Mouse (Mus musculus) midbrain, embryonic 13.5 days (tissue): Measurements from ENCODE around the gene Fes. TPM values are rescaled to one million over a fixed set of nuclear protein-coding genes. Genes with fewer than 3 reads are reported as not detected.

Experiments
- ATAC-seq: fragments of 200-750 bp; cut with Nextera tagmentation; 2 replicates; pipeline ENCODE4 v1.8.0; 2017; ENCODE audit warnings: mild to moderate bottlenecking, moderate TSS enrichment, moderate library complexity
- H3K27ac ChIP-seq: fragments of 300-500 bp; sonication (generic); 2 replicates; pipeline ENCODE4 v1.5.1; 2015; ENCODE audit warnings: inconsistent platforms, mild to moderate bottlenecking, moderate library complexity
- H3K27me3 ChIP-seq: fragments of 300-500 bp; sonication (generic); 2 replicates; pipeline ENCODE4 v1.6.1; 2015; ENCODE audit warnings: mild to moderate bottlenecking, inconsistent platforms
- H3K36me3 ChIP-seq: fragments of 300-500 bp; sonication (generic); 2 replicates; pipeline ENCODE4 v1.6.1; 2015; ENCODE audit warnings: mild to moderate bottlenecking, inconsistent platforms
- H3K4me1 ChIP-seq: fragments of 300-500 bp; sonication (generic); replicated peaks from 2 replicates; pipeline ENCODE4 v1.6.1; 2015; ENCODE audit warnings: inconsistent platforms
- H3K4me2 ChIP-seq: fragments of 300-500 bp; sonication (generic); replicated peaks from 2 replicates; pipeline ENCODE4 v1.6.1; 2015; ENCODE audit warnings: moderate library complexity, mild to moderate bottlenecking, inconsistent platforms
- H3K4me3 ChIP-seq: fragments of 300-500 bp; sonication (generic); replicated peaks from 2 replicates; pipeline ENCODE4 v1.5.1; 2015; ENCODE audit warnings: mild to moderate bottlenecking, inconsistent platforms
- H3K9ac ChIP-seq: fragments of 300-500 bp; sonication (generic); replicated peaks from 2 replicates; pipeline ENCODE4 v1.6.1; 2015; ENCODE audit warnings: mild to moderate bottlenecking, inconsistent platforms
- H3K9me3 ChIP-seq: fragments of 300-500 bp; sonication (generic); 2 replicates; pipeline ENCODE4 v1.6.1; 2016; ENCODE audit warnings: mild to moderate bottlenecking, inconsistent platforms
- WGBS: fragments of 180-500 bp; shearing (Covaris S2); methylation state at CpG from one replicate; pipeline ENCODE4 v1.1.7; 2015; 5-methylcytosine and 5-hydroxymethylcytosine counted together
- polyA plus RNA-seq: library from polyadenylated mRNA; unstranded; fragments of >200 nt; fragmentation: Nextera tagmentation; extraction: Ambion mirVana; gene quantifications from 2 replicates; pipeline ENCODE4 v1.2.1, GENCODE M21; 2015

Fes gene
- polyA plus RNA-seq, 1 experiment from 2014 or later, result 5.0 TPM

DNA sequence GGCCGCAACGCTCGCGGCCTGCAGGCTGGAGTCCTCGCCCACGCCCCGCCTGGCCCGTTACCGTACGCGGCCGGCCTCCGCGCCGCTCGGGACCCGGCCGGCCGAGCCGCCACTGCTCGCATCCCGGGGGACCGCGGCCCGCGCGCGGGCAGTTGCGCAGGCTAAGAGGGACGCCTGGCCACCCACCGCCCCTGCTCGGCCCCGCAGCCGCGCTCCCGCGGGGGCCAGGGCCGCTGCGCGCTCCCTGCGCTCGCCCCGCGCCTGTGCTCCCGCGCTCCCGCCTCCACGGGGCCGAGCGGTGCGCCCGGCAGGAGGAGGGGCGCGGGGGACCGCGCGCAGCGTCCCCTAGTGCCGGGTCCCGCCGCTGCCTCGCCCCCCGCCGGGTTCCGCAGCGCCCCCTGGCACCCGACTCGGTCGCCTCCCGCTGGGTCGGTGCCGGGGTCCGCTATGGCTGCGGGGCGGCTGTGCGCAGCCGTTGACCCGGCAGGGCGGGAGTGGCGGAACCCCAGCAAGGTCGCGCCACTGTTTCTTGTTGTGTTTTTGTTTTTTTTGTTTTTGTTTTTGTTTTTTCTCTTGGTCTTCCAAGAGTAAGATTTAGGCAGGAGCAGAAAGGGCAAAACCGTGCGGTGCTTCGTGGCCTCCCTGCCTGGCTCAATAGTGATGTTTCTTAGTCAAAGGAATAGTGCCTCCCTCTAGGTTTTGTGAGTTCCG is 16.6 kb downstream of the Fes start, which contains the start of gene Man2a2:
Man2a2 (minus strand) TSS at position 335 of the 711 bp plus-strand sequence.
- Histone ChIP-seq H3K36me3 (peaks cover 25% of the 10 kb centered on the region), H3K27me3 (0 out of 2 replicates have a peak, but pooled peaks cover 9% of the 10 kb centered on the region), H3K9ac (peak within 1 kb of the TSS; percentile 91), H3K9me3 (no peaks in the 10 kb centered on the region), H3K4me2 (peak within 1 kb of the TSS; percentile 61), H3K27ac (peak within 1 kb of the TSS; percentile 83), H3K4me3 (peak within 1 kb of the TSS; percentile 86), H3K4me1 (peaks cover 24% of the 10 kb centered on the region)
- WGBS, result under 1% methylated on average over 61 of the region's 86 CpGs
- peak; percentile 80 for ATAC-seq

GRCm38 (mm10) chr7:80370649-80371040 is 17.1 kb downstream of the Fes start:
- 0% methylated on average over 31 of the region's 31 CpGs for WGBS
- peaks cover 30% of the 10 kb centered on the region for H3K36me3 ChIP-seq
- peak overlapping the region; percentile 91 for H3K9ac ChIP-seq
- H3K27ac ChIP-seq, result peak overlapping the region; percentile 83
- peak; percentile 62 for ATAC-seq
- H3K4me2 ChIP-seq, result peak overlapping the region; percentile 61
- H3K9me3 ChIP-seq, result no peaks in the 10 kb centered on the region
- peak overlapping the region; percentile 86 for H3K4me3 ChIP-seq
- H3K4me1 ChIP-seq, result peaks cover 19% of the 10 kb centered on the region
- H3K27me3 ChIP-seq, result 0 out of 2 replicates have a peak, but pooled peaks cover 9% of the 10 kb centered on the region

DNA sequence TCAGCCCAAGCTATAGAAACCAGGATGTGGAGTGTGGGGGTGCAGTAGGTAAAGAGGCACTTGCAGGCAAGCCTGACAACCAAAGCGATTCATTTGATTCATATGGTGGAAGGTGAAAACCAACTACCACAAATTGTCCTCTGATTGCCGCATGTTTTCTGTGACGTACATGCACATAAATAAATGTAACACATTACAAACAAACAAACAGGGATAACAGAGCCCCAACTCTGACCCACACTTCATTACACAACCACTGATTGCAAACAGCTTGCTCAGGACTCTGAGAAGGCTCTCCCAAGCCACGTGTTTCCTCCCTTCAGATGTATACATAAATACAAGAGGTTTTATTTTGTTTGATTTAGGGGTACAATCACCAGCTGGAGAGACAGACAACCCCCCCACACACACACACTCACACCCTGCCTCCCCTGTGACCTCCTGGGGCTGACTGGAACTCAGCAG is 17.7 kb downstream of the Fes start:
- 0 out of 2 replicates have a peak, but pooled peaks cover 9% of the 10 kb centered on the region for H3K27me3 ChIP-seq
- peak overlapping the region; percentile 61 for H3K4me2 ChIP-seq
- H3K36me3 ChIP-seq, result peaks cover 33% of the 10 kb centered on the region
- no peaks in the 10 kb centered on the region for H3K9me3 ChIP-seq
- H3K27ac ChIP-seq, result peak overlapping the region; percentile 83; the same call in 1 of the 2 replicates
- peak overlapping the region; percentile 86 for H3K4me3 ChIP-seq
- peaks cover 16% of the 10 kb centered on the region for H3K4me1 ChIP-seq
- ATAC-seq, result 0 out of 2 replicates have a peak, but pooled peaks have one; percentile 1
- 62% methylated on average over 4 of the region's 4 CpGs for WGBS
- H3K9ac ChIP-seq, result peak overlapping the region; percentile 91

GRCm38 (mm10) chr7:80369461-80369860 is 18.3 kb downstream of the Fes start:
- Histone ChIP-seq H3K4me1 (peaks cover 16% of the 10 kb centered on the region), H3K4me2 (peak overlapping the region; percentile 61), H3K27ac (no peak overlapping the region), H3K9ac (peak overlapping the region; percentile 91; the same call in 1 of the 2 replicates), H3K4me3 (peak overlapping the region; percentile 86), H3K36me3 (peaks cover 38% of the 10 kb centered on the region), H3K27me3 (0 out of 2 replicates have a peak, but pooled peaks cover 7% of the 10 kb centered on the region), H3K9me3 (no peaks in the 10 kb centered on the region)
- ATAC-seq, result no peak
- WGBS, result 78% methylated on average over 5 of the region's 5 CpGs

- H3K27ac ChIP-seq, result no peak overlapping the region
- 92% methylated on average over 20 of the region's 20 CpGs for WGBS
- 0 out of 2 replicates have a peak overlapping the region, but pooled peaks have one; percentile 86 for H3K4me3 ChIP-seq
- H3K4me2 ChIP-seq, result peak overlapping the region; percentile 61
- H3K4me1 ChIP-seq, result peaks cover 16% of the 10 kb centered on the region
- peak overlapping the region; percentile 33; the same call in 1 of the 2 replicates for H3K9ac ChIP-seq
- H3K9me3 ChIP-seq, result no peaks in the 10 kb centered on the region
- H3K36me3 ChIP-seq, result peaks cover 45% of the 10 kb centered on the region
- H3K27me3 ChIP-seq, result 0 out of 2 replicates have a peak, but pooled peaks cover under 1% of the 10 kb centered on the region
- ATAC-seq, result no peak
Measured at GRCm38 (mm10) chr7:80368635-80369421, 18.9 kb downstream of the Fes start.

DNA sequence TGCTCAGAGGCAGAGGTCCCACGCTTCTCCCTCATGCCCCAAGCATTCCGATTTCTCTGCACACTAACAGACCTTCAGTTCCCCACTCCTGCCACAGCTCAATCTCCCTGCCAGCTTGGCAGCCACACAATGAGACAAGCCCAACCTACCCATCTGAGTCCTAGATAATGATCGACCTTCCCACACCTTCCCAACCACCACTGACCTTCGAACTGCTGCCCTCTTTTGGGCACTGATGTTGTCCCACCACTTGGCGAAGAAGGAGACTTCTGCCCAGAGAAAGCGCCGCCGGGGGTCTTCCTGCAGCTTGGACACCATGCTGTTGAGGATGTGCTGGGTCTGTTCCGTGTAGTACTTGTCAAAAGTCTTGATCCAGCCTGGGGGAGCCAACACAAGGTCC is 19.7 kb downstream of the Fes start:
- no peak for ATAC-seq
- WGBS, result 87% methylated on average over 9 of the region's 9 CpGs

GRCm38 (mm10) chr7:80367232-80367631 is 20.5 kb downstream of the Fes start:
- Histone ChIP-seq H3K27ac (no peak overlapping the region), H3K4me1 (peaks cover 16% of the 10 kb centered on the region), H3K36me3 (peaks cover 61% of the 10 kb centered on the region), H3K27me3 (no peaks in the 10 kb centered on the region), H3K4me3 (no peak overlapping the region), H3K9ac (no peak overlapping the region), H3K4me2 (no peak overlapping the region), H3K9me3 (no peaks in the 10 kb centered on the region)
- no peak for ATAC-seq
- 97% methylated on average over 7 of the region's 7 CpGs for WGBS

More for the DNA sequence above, 19.7 kb downstream of the Fes start:
- Histone ChIP-seq H3K36me3 (peaks cover 53% of the 10 kb centered on the region), H3K27me3 (no peaks in the 10 kb centered on the region), H3K9ac (no peak overlapping the region), H3K4me1 (peaks cover 16% of the 10 kb centered on the region), H3K9me3 (no peaks in the 10 kb centered on the region), H3K4me3 (no peak overlapping the region), H3K4me2 (no peak overlapping the region), H3K27ac (no peak overlapping the region)

GRCm38 (mm10) chr7:80365759-80366158 is 22.0 kb downstream of the Fes start:
- ATAC-seq, result no peak
- Histone ChIP-seq H3K4me2 (no peak overlapping the region), H3K27ac (no peak overlapping the region), H3K4me3 (no peak overlapping the region), H3K9ac (no peak overlapping the region), H3K36me3 (peaks cover 75% of the 10 kb centered on the region), H3K9me3 (no peaks in the 10 kb centered on the region), H3K27me3 (no peaks in the 10 kb centered on the region), H3K4me1 (peaks cover 16% of the 10 kb centered on the region)
- 93% methylated on average over 2 of the region's 2 CpGs for WGBS

DNA sequence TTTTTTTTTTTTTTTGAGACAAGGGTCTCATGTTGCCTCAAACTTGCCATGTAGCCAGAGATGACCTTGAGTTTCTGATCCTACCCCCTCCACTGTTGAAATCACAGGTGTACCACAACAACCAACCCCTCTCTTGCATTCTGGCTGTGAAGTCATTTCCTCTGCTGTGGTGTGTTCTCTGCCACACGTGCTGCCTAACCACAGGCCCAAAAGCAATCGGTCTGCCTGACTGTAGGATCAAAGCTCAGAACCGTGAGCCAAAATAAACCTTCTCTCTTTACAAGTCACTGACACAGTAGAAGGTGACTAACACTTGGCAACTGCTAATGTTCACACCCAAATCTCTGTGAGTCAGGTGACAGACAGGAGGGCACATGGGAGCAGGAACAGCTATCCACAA is 27.3 kb downstream of the Fes start:
- Histone ChIP-seq H3K9ac (no peak overlapping the region), H3K27ac (no peak overlapping the region), H3K4me3 (no peak overlapping the region), H3K27me3 (no peaks in the 10 kb centered on the region), H3K4me1 (peaks cover 11% of the 10 kb centered on the region), H3K9me3 (no peaks in the 10 kb centered on the region), H3K36me3 (peaks cover 97% of the 10 kb centered on the region), H3K4me2 (no peak overlapping the region)
- WGBS, result 84% methylated on average over 3 of the region's 3 CpGs
- no peak for ATAC-seq

DNA sequence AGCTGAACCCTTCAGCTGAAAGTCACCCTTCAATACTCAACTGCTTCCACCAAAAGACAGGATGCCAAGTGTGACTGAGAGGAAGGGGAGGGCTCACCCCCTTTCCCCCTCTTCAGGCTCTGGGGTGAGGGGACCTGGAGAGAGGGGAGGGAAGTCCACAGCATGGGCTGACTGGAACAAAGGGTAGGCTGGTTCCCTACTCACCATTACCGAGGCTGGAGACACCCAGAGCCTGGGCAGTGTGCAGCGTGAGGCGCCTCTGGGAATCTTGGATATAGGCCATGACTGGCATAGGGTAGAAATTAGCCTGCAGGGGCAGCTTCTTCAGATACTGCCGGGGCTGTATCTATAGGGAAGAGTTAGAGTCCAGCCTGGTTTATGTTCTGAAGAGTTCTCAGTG is 29.7 kb downstream of the Fes start:
- H3K9ac ChIP-seq, result no peak overlapping the region
- peaks cover 11% of the 10 kb centered on the region for H3K4me1 ChIP-seq
- H3K27ac ChIP-seq, result peak overlapping the region; percentile 11; the same call in 1 of the 2 replicates
- H3K9me3 ChIP-seq, result no peaks in the 10 kb centered on the region
- H3K4me2 ChIP-seq, result no peak overlapping the region
- no peak overlapping the region for H3K4me3 ChIP-seq
- ATAC-seq, result no peak
- 65% methylated on average over 4 of the region's 4 CpGs for WGBS
- no peaks in the 10 kb centered on the region for H3K27me3 ChIP-seq
- peaks cover 91% of the 10 kb centered on the region for H3K36me3 ChIP-seq

DNA sequence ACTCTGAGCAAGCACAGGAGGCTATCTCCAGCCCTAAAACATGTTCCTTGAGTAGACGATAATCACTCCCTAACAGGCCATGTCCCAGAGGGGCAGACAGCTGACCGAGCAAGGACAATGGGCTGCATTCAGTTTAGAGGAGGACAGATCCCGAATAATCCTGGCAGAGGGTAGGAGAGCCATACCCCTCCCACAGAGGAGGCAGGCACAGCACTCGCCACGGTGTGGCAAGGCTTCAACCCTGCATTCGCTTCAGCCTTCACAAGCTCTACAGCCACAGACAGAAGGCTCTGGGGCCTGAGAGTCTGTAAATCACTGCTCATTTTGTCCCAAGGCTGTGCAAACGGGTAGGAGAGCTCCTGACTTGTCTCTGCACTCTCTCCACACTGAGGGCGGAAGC is 30.6 kb downstream of the Fes start:
- H3K4me2 ChIP-seq, result no peak overlapping the region
- peak; percentile 54; the same call in 1 of the 2 replicates for ATAC-seq
- peaks cover 91% of the 10 kb centered on the region for H3K36me3 ChIP-seq
- peaks cover 11% of the 10 kb centered on the region for H3K4me1 ChIP-seq
- H3K27ac ChIP-seq, result 0 out of 2 replicates have a peak overlapping the region, but pooled peaks have one; percentile 10
- H3K4me3 ChIP-seq, result no peak overlapping the region
- H3K9ac ChIP-seq, result 0 out of 2 replicates have a peak overlapping the region, but pooled peaks have one; percentile 12
- no peaks in the 10 kb centered on the region for H3K9me3 ChIP-seq
- H3K27me3 ChIP-seq, result no peaks in the 10 kb centered on the region
- WGBS, result 18% methylated on average over 8 of the region's 8 CpGs
